Mouse (Mus musculus) midbrain, embryonic 13.5 days (tissue): ENCODE results near the gene Lancl1. TPM values are rescaled to one million over a fixed set of nuclear protein-coding genes. Genes with fewer than 3 reads are reported as not detected.

ENCODE experiments used
- ATAC-seq: fragments of 200-750 bp; cut with Nextera tagmentation; 2 replicates; pipeline ENCODE4 v1.8.0; 2017; ENCODE audit warnings: mild to moderate bottlenecking, moderate TSS enrichment, moderate library complexity
- H3K27ac ChIP-seq: fragments of 300-500 bp; sonication (generic); 2 replicates; pipeline ENCODE4 v1.5.1; 2015; ENCODE audit warnings: inconsistent platforms, mild to moderate bottlenecking, moderate library complexity
- H3K27me3 ChIP-seq: fragments of 300-500 bp; sonication (generic); 2 replicates; pipeline ENCODE4 v1.6.1; 2015; ENCODE audit warnings: mild to moderate bottlenecking, inconsistent platforms
- H3K36me3 ChIP-seq: fragments of 300-500 bp; sonication (generic); 2 replicates; pipeline ENCODE4 v1.6.1; 2015; ENCODE audit warnings: mild to moderate bottlenecking, inconsistent platforms
- H3K4me1 ChIP-seq: fragments of 300-500 bp; sonication (generic); replicated peaks from 2 replicates; pipeline ENCODE4 v1.6.1; 2015; ENCODE audit warnings: inconsistent platforms
- H3K4me2 ChIP-seq: fragments of 300-500 bp; sonication (generic); replicated peaks from 2 replicates; pipeline ENCODE4 v1.6.1; 2015; ENCODE audit warnings: moderate library complexity, mild to moderate bottlenecking, inconsistent platforms
- H3K4me3 ChIP-seq: fragments of 300-500 bp; sonication (generic); replicated peaks from 2 replicates; pipeline ENCODE4 v1.5.1; 2015; ENCODE audit warnings: mild to moderate bottlenecking, inconsistent platforms
- H3K9ac ChIP-seq: fragments of 300-500 bp; sonication (generic); replicated peaks from 2 replicates; pipeline ENCODE4 v1.6.1; 2015; ENCODE audit warnings: mild to moderate bottlenecking, inconsistent platforms
- H3K9me3 ChIP-seq: fragments of 300-500 bp; sonication (generic); 2 replicates; pipeline ENCODE4 v1.6.1; 2016; ENCODE audit warnings: mild to moderate bottlenecking, inconsistent platforms
- WGBS: fragments of 180-500 bp; shearing (Covaris S2); methylation state at CpG from one replicate; pipeline ENCODE4 v1.1.7; 2015; 5-methylcytosine and 5-hydroxymethylcytosine counted together
- polyA plus RNA-seq: library from polyadenylated mRNA; unstranded; fragments of >200 nt; fragmentation: Nextera tagmentation; extraction: Ambion mirVana; gene quantifications from 2 replicates; pipeline ENCODE4 v1.2.1, GENCODE M21; 2015

Lancl1 gene
- polyA plus RNA-seq = 143 and 150 TPM in 2 replicates

GRCm38 (mm10) chr1:67038246-67038987 is at the start of gene Lancl1:
Gene Lancl1 (minus strand): TSS chr1:67038872.
- H3K4me1 ChIP-seq = peaks cover 20% of the 10 kb centered on the region
- peak within 1 kb of the TSS; percentile 56; the same call in 1 of the 2 replicates for H3K27ac ChIP-seq
- H3K4me3 ChIP-seq = peak within 1 kb of the TSS; percentile 92
- H3K36me3 ChIP-seq = peaks cover 34% of the 10 kb centered on the region
- under 1% methylated on average over 47 of the region's 47 CpGs for WGBS
- H3K9me3 ChIP-seq = no peaks in the 10 kb centered on the region
- H3K27me3 ChIP-seq = no peaks in the 10 kb centered on the region
- peak; percentile 99 for ATAC-seq
- peak within 1 kb of the TSS; percentile 94 for H3K9ac ChIP-seq
- peak within 1 kb of the TSS; percentile 83 for H3K4me2 ChIP-seq

- no peak overlapping the region for H3K27ac ChIP-seq
- no peaks in the 10 kb centered on the region for H3K27me3 ChIP-seq
- H3K36me3 ChIP-seq = no peaks in the 10 kb centered on the region
- H3K4me2 ChIP-seq = no peak overlapping the region
- H3K9ac ChIP-seq = no peak overlapping the region
- WGBS = 87% methylated on average over 7 of the region's 7 CpGs
- no peak overlapping the region for H3K4me3 ChIP-seq
- no peak for ATAC-seq
- no peaks in the 10 kb centered on the region for H3K9me3 ChIP-seq
- no peaks in the 10 kb centered on the region for H3K4me1 ChIP-seq
These were observed 40.5 kb upstream of the Lancl1 start for GRCm38 (mm10) chr1:67079146-67079545.

GRCm38 (mm10) chr1:67078666-67079065 is 40.0 kb upstream of the Lancl1 start:
- Histone ChIP-seq H3K9ac (no peak overlapping the region), H3K4me2 (no peak overlapping the region), H3K27ac (no peak overlapping the region), H3K4me3 (no peak overlapping the region), H3K9me3 (no peaks in the 10 kb centered on the region), H3K27me3 (no peaks in the 10 kb centered on the region), H3K36me3 (no peaks in the 10 kb centered on the region), H3K4me1 (no peaks in the 10 kb centered on the region)
- ATAC-seq = no peak
- WGBS = 89% methylated on average over 2 of the region's 2 CpGs

GRCm38 (mm10) chr1:67077739-67078138 is 39.1 kb upstream of the Lancl1 start:
- H3K4me1 ChIP-seq = no peaks in the 10 kb centered on the region
- no peak overlapping the region for H3K4me2 ChIP-seq
- H3K9ac ChIP-seq = no peak overlapping the region
- no peaks in the 10 kb centered on the region for H3K27me3 ChIP-seq
- H3K36me3 ChIP-seq = no peaks in the 10 kb centered on the region
- H3K9me3 ChIP-seq = no peaks in the 10 kb centered on the region
- no peak overlapping the region for H3K27ac ChIP-seq
- H3K4me3 ChIP-seq = no peak overlapping the region
- 72% methylated on average over 2 of the region's 2 CpGs for WGBS
- no peak for ATAC-seq

GRCm38 (mm10) chr1:67067561-67067960 is 28.9 kb upstream of the Lancl1 start:
- ATAC-seq = no peak
- WGBS = 69% methylated on average over 1 of the region's 1 CpGs
- H3K4me2 ChIP-seq = no peak overlapping the region
- H3K9me3 ChIP-seq = no peaks in the 10 kb centered on the region
- H3K27me3 ChIP-seq = no peaks in the 10 kb centered on the region
- no peak overlapping the region for H3K9ac ChIP-seq
- H3K4me3 ChIP-seq = no peak overlapping the region
- H3K27ac ChIP-seq = no peak overlapping the region
- H3K4me1 ChIP-seq = no peaks in the 10 kb centered on the region
- no peaks in the 10 kb centered on the region for H3K36me3 ChIP-seq

- Histone ChIP-seq H3K27me3 (no peaks in the 10 kb centered on the region), H3K9ac (no peak overlapping the region), H3K36me3 (no peaks in the 10 kb centered on the region), H3K4me1 (no peaks in the 10 kb centered on the region), H3K9me3 (no peaks in the 10 kb centered on the region), H3K4me3 (no peak overlapping the region), H3K4me2 (no peak overlapping the region), H3K27ac (no peak overlapping the region)
- no peak for ATAC-seq
- 79% methylated on average over 9 of the region's 9 CpGs for WGBS
These were observed 26.9 kb upstream of the Lancl1 start for GRCm38 (mm10) chr1:67065347-67066270.

GRCm38 (mm10) chr1:67061456-67062085 is 22.9 kb upstream of the Lancl1 start:
- WGBS = 10% methylated on average over 7 of the region's 7 CpGs
- Histone ChIP-seq H3K27me3 (no peaks in the 10 kb centered on the region), H3K4me1 (no peaks in the 10 kb centered on the region), H3K4me2 (no peak overlapping the region), H3K9me3 (no peaks in the 10 kb centered on the region), H3K27ac (no peak overlapping the region), H3K9ac (no peak overlapping the region), H3K4me3 (no peak overlapping the region), H3K36me3 (no peaks in the 10 kb centered on the region)
- ATAC-seq = peak; percentile 88

- no peaks in the 10 kb centered on the region for H3K27me3 ChIP-seq
- 85% methylated on average over 7 of the region's 7 CpGs for WGBS
- ATAC-seq = no peak
These were observed 17.1 kb upstream of the Lancl1 start for GRCm38 (mm10) chr1:67055816-67056215.

GRCm38 (mm10) chr1:67052721-67053120 is 14.0 kb upstream of the Lancl1 start:
- WGBS = 74% methylated on average over 4 of the region's 4 CpGs
- Histone ChIP-seq H3K9me3 (no peaks in the 10 kb centered on the region), H3K4me2 (no peak overlapping the region), H3K36me3 (no peaks in the 10 kb centered on the region), H3K4me1 (no peaks in the 10 kb centered on the region), H3K4me3 (no peak overlapping the region), H3K9ac (no peak overlapping the region), H3K27me3 (no peaks in the 10 kb centered on the region), H3K27ac (no peak overlapping the region)
- ATAC-seq = no peak

More at GRCm38 (mm10) chr1:67055816-67056215, 17.1 kb upstream of the Lancl1 start:
- Histone ChIP-seq H3K4me2 (no peak overlapping the region), H3K9ac (no peak overlapping the region), H3K36me3 (no peaks in the 10 kb centered on the region), H3K9me3 (no peaks in the 10 kb centered on the region), H3K4me3 (no peak overlapping the region), H3K27ac (no peak overlapping the region), H3K4me1 (no peaks in the 10 kb centered on the region)

- H3K9me3 ChIP-seq = no peaks in the 10 kb centered on the region
- no peak overlapping the region for H3K27ac ChIP-seq
- H3K4me1 ChIP-seq = no peaks in the 10 kb centered on the region
- no peak overlapping the region for H3K9ac ChIP-seq
- H3K4me2 ChIP-seq = no peak overlapping the region
- no peak overlapping the region for H3K4me3 ChIP-seq
- H3K27me3 ChIP-seq = no peaks in the 10 kb centered on the region
- no peak for ATAC-seq
- H3K36me3 ChIP-seq = no peaks in the 10 kb centered on the region
- 73% methylated on average over 1 of the region's 1 CpGs for WGBS
These were observed 10.9 kb upstream of the Lancl1 start for GRCm38 (mm10) chr1:67049600-67049999.

GRCm38 (mm10) chr1:67048696-67049095 is 10.0 kb upstream of the Lancl1 start:
- no peak for ATAC-seq
- Histone ChIP-seq H3K9me3 (no peaks in the 10 kb centered on the region), H3K9ac (no peak overlapping the region), H3K4me1 (no peaks in the 10 kb centered on the region), H3K27ac (no peak overlapping the region), H3K36me3 (no peaks in the 10 kb centered on the region), H3K4me2 (no peak overlapping the region), H3K4me3 (no peak overlapping the region), H3K27me3 (no peaks in the 10 kb centered on the region)
- 85% methylated on average over 4 of the region's 4 CpGs for WGBS

GRCm38 (mm10) chr1:67045100-67045499 is 6.4 kb upstream of the Lancl1 start:
- H3K4me3 ChIP-seq = no peak overlapping the region
- no peak overlapping the region for H3K4me2 ChIP-seq
- H3K27me3 ChIP-seq = no peaks in the 10 kb centered on the region
- H3K27ac ChIP-seq = no peak overlapping the region
- no peaks in the 10 kb centered on the region for H3K9me3 ChIP-seq
- WGBS = 72% methylated on average over 1 of the region's 1 CpGs
- H3K4me1 ChIP-seq = no peaks in the 10 kb centered on the region
- H3K9ac ChIP-seq = no peak overlapping the region
- no peaks in the 10 kb centered on the region for H3K36me3 ChIP-seq
- no peak for ATAC-seq
